Mouse (Mus musculus) bone marrow macrophage, adult 2 months (primary cell): ENCODE results near the gene Slc8b1. TPM values are rescaled to one million over a fixed set of nuclear protein-coding genes. Genes with fewer than 3 reads are reported as not detected.

ENCODE experiments used
- H3K27ac ChIP-seq: 2 replicates; pipeline ENCODE4 v1.5.1; 2012; ENCODE audit warnings: low read depth, low read length; ENCODE audit not compliant: insufficient read depth
- H3K4me1 ChIP-seq: 2 replicates; pipeline ENCODE4 v1.6.1; 2012; ENCODE audit warnings: low read length; ENCODE audit not compliant: control insufficient read depth, insufficient read depth
- H3K4me3 ChIP-seq: 2 replicates; pipeline ENCODE4 v1.5.1; 2012; ENCODE audit warnings: mild to moderate bottlenecking, low read length, moderate library complexity; ENCODE audit not compliant: insufficient read depth
- CTCF ChIP-seq: IDR thresholded peaks from 2 replicates; pipeline ENCODE4 v1.5.1; 2012; ENCODE audit warnings: low read depth, mild to moderate bottlenecking, low read length, moderate library complexity
- POLR2A ChIP-seq: IDR thresholded peaks from 2 replicates; pipeline ENCODE4 v1.6.1; 2012; ENCODE audit warnings: mild to moderate bottlenecking, low read depth, low read length, borderline replicate concordance
- polyA plus RNA-seq: library from polyadenylated mRNA; stranded (reverse); fragments of >200 nt; gene quantifications from 2 replicates; pipeline ENCODE4 v1.2.4, GENCODE M21; 2012; ENCODE audit not compliant: missing spikeins, insufficient read depth, insufficient read length

The Slc8b1 gene
- polyA plus RNA-seq, 1 experiment, result 79.4 TPM

GRCm38 (mm10) chr5:120517552-120517951, 6.6 kb downstream of the Slc8b1 start:
- TF ChIP-seq CTCF, result no peak
- TF ChIP-seq POLR2A, result no peak
- peak overlapping the region; percentile 35 for H3K4me3 ChIP-seq
- H3K4me1 ChIP-seq, result peaks cover 51% of the 10 kb centered on the region
- H3K27ac ChIP-seq, result peak overlapping the region; percentile 91

- TF ChIP-seq CTCF, result peak; percentile 55
- TF ChIP-seq POLR2A, result no peak
- Histone ChIP-seq H3K27ac (no peak overlapping the region), H3K4me3 (no peak overlapping the region), H3K4me1 (peaks cover 22% of the 10 kb centered on the region)
These were observed 11.7 kb downstream of the Slc8b1 start for GRCm38 (mm10) chr5:120522649-120523048.

GRCm38 (mm10) chr5:120524736-120525135, 13.8 kb downstream of the Slc8b1 start:
- peaks cover 20% of the 10 kb centered on the region for H3K4me1 ChIP-seq
- no peak for TF ChIP-seq POLR2A
- TF ChIP-seq CTCF, result no peak
- H3K4me3 ChIP-seq, result no peak overlapping the region
- no peak overlapping the region for H3K27ac ChIP-seq

GRCm38 (mm10) chr5:120525737-120526136, 14.8 kb downstream of the Slc8b1 start:
- H3K4me1 ChIP-seq, result peaks cover 20% of the 10 kb centered on the region
- no peak overlapping the region for H3K27ac ChIP-seq
- no peak overlapping the region for H3K4me3 ChIP-seq
- no peak for TF ChIP-seq POLR2A
- no peak for TF ChIP-seq CTCF

GRCm38 (mm10) chr5:120526311-120526710, 15.3 kb downstream of the Slc8b1 start:
- no peak for TF ChIP-seq POLR2A
- TF ChIP-seq CTCF, result no peak
- H3K27ac ChIP-seq, result no peak overlapping the region
- H3K4me3 ChIP-seq, result no peak overlapping the region
- peaks cover 20% of the 10 kb centered on the region for H3K4me1 ChIP-seq

- TF ChIP-seq CTCF, result no peak
- no peak for TF ChIP-seq POLR2A
- H3K27ac ChIP-seq, result 0 out of 2 replicates have a peak overlapping the region, but pooled peaks have one; percentile 4
- H3K4me3 ChIP-seq, result no peak overlapping the region
- peaks cover 20% of the 10 kb centered on the region for H3K4me1 ChIP-seq
These were observed 16.5 kb downstream of the Slc8b1 start for GRCm38 (mm10) chr5:120527296-120527964.

GRCm38 (mm10) chr5:120531631-120532030, 20.7 kb downstream of the Slc8b1 start:
- no peak for TF ChIP-seq CTCF
- TF ChIP-seq POLR2A, result no peak
- peaks cover 12% of the 10 kb centered on the region for H3K4me1 ChIP-seq

GRCm38 (mm10) chr5:120534071-120534685, 23.2 kb downstream of the Slc8b1 start:
- TF ChIP-seq CTCF (no peak), POLR2A (no peak)
- no peak overlapping the region for H3K4me3 ChIP-seq
- H3K4me1 ChIP-seq, result no peaks in the 10 kb centered on the region
- no peak overlapping the region for H3K27ac ChIP-seq

More at GRCm38 (mm10) chr5:120531631-120532030, 20.7 kb downstream of the Slc8b1 start:
- H3K4me3 ChIP-seq, result no peak overlapping the region
- no peak overlapping the region for H3K27ac ChIP-seq

- Histone ChIP-seq H3K4me1 (no peaks in the 10 kb centered on the region), H3K27ac (no peak overlapping the region), H3K4me3 (no peak overlapping the region)
- TF ChIP-seq POLR2A, result no peak
These were observed 23.7 kb downstream of the Slc8b1 start for GRCm38 (mm10) chr5:120534686-120535075.

GRCm38 (mm10) chr5:120536046-120536445, 25.1 kb downstream of the Slc8b1 start:
- no peaks in the 10 kb centered on the region for H3K4me1 ChIP-seq
- no peak overlapping the region for H3K4me3 ChIP-seq
- no peak overlapping the region for H3K27ac ChIP-seq
- TF ChIP-seq CTCF (no peak), POLR2A (no peak)

GRCm38 (mm10) chr5:120536632-120537031, 25.7 kb downstream of the Slc8b1 start:
- no peak overlapping the region for H3K4me3 ChIP-seq
- H3K27ac ChIP-seq, result no peak overlapping the region
- TF ChIP-seq POLR2A, result no peak
- TF ChIP-seq CTCF, result no peak

More at GRCm38 (mm10) chr5:120536632-120537031, 25.7 kb downstream of the Slc8b1 start:
- H3K4me1 ChIP-seq, result no peaks in the 10 kb centered on the region
